Mouse (Mus musculus): Measurements from ENCODE around the gene Arhgap29. TPM values are rescaled to one million over a fixed set of nuclear protein-coding genes. Genes with fewer than 3 reads are reported as not detected.
A peak's percentile ranks its signal among the peaks of the same experiment; 100 is the strongest.

Arhgap29 gene
- polyA plus RNA-seq, 1 experiment: 13.7 TPM

DNA sequence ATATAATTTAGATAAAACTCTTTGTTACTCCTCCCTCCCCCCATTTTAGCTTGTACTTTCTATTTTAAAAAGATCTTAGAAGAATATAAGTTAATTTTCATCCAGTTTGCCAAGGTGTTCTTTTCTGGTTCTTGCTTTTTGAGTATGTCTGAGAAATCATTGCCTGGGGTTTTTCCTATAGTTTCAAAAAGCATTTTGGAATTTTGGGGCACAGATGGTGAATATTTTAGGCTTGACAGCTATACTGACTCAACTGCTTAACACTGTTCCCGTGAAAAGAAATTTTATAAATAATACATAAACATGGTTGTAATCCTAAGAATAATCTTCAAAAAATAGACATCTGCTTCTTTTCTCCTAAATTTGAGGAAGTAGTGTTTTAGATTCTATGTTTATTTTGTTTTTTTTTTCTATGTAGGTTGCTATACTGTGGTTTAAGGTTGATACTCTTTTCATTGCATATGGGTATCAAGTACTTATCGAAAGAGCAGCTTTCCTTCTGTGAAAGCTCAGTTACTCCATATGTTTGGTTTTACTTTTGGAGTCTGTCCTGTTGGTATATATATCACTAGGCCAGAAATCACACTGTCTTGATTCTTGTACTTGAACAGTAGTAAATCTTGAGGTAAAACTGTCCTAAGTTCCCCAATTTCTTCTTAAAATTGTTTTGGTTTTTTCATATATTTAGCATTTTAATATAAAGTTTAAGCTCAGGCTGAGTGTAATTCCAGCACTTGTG is 5.4 kb downstream of the Arhgap29 start:
- H3K4me2 ChIP-seq (ENCODE audit: low read depth): no peak overlapping the region
- TF ChIP-seq E2F4 (IDR thresholded peaks at IDR 0.05; ENCODE audit: insufficient read depth) (no peak), SRF (IDR thresholded peaks at IDR 0.05; ENCODE audit: control insufficient read depth, insufficient read length, low read depth) (no peak), MAX (IDR thresholded peaks at IDR 0.05; ENCODE audit: low read depth) (no peak), REST (IDR thresholded peaks at IDR 0.05; ENCODE audit: insufficient read depth, insufficient read length) (no peak)

DNA sequence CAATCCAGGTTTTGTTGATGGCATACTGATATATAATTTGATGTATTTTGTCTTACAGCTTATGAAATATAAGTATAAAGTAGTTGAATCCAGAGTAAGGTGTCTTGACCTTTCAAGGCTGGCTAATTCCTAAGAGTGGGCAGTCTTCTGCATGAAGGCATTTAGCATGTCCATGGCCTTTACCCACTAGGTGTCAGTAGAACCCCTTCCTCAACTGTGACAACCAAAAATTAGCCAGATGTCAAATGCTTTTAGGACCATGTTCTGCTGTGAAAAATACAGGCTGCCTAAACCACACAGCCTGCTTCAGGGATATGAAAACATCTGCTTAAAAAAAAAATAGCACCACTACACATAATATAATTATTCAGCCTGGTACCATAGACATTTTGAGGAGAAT is 11.8 kb downstream of the Arhgap29 start:
- TF ChIP-seq USF1 (IDR thresholded peaks at IDR 0.05; ENCODE audit: low read depth): no peak
- TF ChIP-seq REST (IDR thresholded peaks at IDR 0.05; ENCODE audit: insufficient read depth, insufficient read length): no peak
- no peak for TF ChIP-seq MAX (IDR thresholded peaks at IDR 0.05; ENCODE audit: low read depth)
- TF ChIP-seq MYOG (IDR thresholded peaks at IDR 0.05; ENCODE audit: control insufficient read depth in 1 of 3, insufficient read depth in 1 of 3, insufficient read length in 2 of 3, low read depth in 2 of 3): no peak
- no peaks in the 10 kb centered on the region for H3K27me3 ChIP-seq (ENCODE audit: control insufficient read depth, insufficient read depth, insufficient read length)
- no peak overlapping the region for H3K4me2 ChIP-seq (ENCODE audit: low read depth)
- no peak overlapping the region for H3K4me3 ChIP-seq
- H3K79me2 ChIP-seq (ENCODE audit: control insufficient read depth, insufficient read depth): peaks cover 15% of the 10 kb centered on the region
- H3ac ChIP-seq (ENCODE audit: control insufficient read depth, insufficient read length): no peak overlapping the region
- no peaks in the 10 kb centered on the region for H3K36me3 ChIP-seq (ENCODE audit: control insufficient read depth, insufficient read depth)

More for the DNA sequence above, 5.4 kb downstream of the Arhgap29 start:
- Histone ChIP-seq H3K36me3 (ENCODE audit: control insufficient read depth, insufficient read depth) (no peaks in the 10 kb centered on the region), H3ac (ENCODE audit: control insufficient read depth, insufficient read length) (no peak overlapping the region), H3K79me2 (ENCODE audit: control insufficient read depth, insufficient read depth) (no peaks in the 10 kb centered on the region), H3K4me3 (no peak overlapping the region), H3K27me3 (ENCODE audit: control insufficient read depth, insufficient read depth, insufficient read length) (peaks cover 20% of the 10 kb centered on the region)

GRCm38 (mm10) chr3:121967681-121968476 is 15.5 kb downstream of the Arhgap29 start:
- Histone ChIP-seq H3K36me3 (ENCODE audit: control insufficient read depth, insufficient read depth) (no peaks in the 10 kb centered on the region), H3K4me2 (ENCODE audit: low read depth) (peak overlapping the region; percentile 77), H3K4me3 (peak overlapping the region; percentile 60), H3K79me2 (ENCODE audit: control insufficient read depth, insufficient read depth) (peaks cover 52% of the 10 kb centered on the region), H3K27me3 (ENCODE audit: control insufficient read depth, insufficient read depth, insufficient read length) (no peaks in the 10 kb centered on the region), H3ac (ENCODE audit: control insufficient read depth, insufficient read length) (no peak overlapping the region)
- TF ChIP-seq SRF (IDR thresholded peaks at IDR 0.05; ENCODE audit: control insufficient read depth, insufficient read length, low read depth) (no peak), MYOG (IDR thresholded peaks at IDR 0.05; ENCODE audit: control insufficient read depth in 1 of 3, insufficient read depth in 1 of 3, insufficient read length in 2 of 3, low read depth in 2 of 3) (peak in 1 of 3 experiments; percentile 71), MYOD1 (IDR thresholded peaks at IDR 0.05; ENCODE audit: control insufficient read depth in 1 of 3, insufficient read length in 2 of 3, low read depth in 2 of 3) (peak in 1 of 3 experiments; percentile 74), REST (IDR thresholded peaks at IDR 0.05; ENCODE audit: insufficient read depth, insufficient read length) (peak; percentile 41), TCF12 (IDR thresholded peaks at IDR 0.05; ENCODE audit: insufficient read depth, poor library complexity, severe bottlenecking) (no peak), POLR2AphosphoS2 (IDR thresholded peaks at IDR 0.05; ENCODE audit: insufficient read length, low read depth) (peak; percentile 97), E2F4 (IDR thresholded peaks at IDR 0.05; ENCODE audit: insufficient read depth) (no peak), TCF3 (IDR thresholded peaks at IDR 0.05; ENCODE audit: insufficient read length, low read depth) (peak; percentile 32), CEBPB (IDR thresholded peaks at IDR 0.05; ENCODE audit: insufficient read depth, poor library complexity, severe bottlenecking) (no peak), POLR2A (IDR thresholded peaks at IDR 0.05; ENCODE audit: insufficient read length, low read depth) (peak; percentile 98)

GRCm38 (mm10) chr3:121968621-121969020 is 16.3 kb downstream of the Arhgap29 start:
- no peak overlapping the region for H3ac ChIP-seq (ENCODE audit: control insufficient read depth, insufficient read length)
- TF ChIP-seq MYOD1 (IDR thresholded peaks at IDR 0.05; ENCODE audit: control insufficient read depth in 1 of 3, insufficient read length in 2 of 3, low read depth in 2 of 3) (no peak), TCF12 (IDR thresholded peaks at IDR 0.05; ENCODE audit: insufficient read depth, poor library complexity, severe bottlenecking) (no peak), USF1 (IDR thresholded peaks at IDR 0.05; ENCODE audit: low read depth) (no peak), MAX (IDR thresholded peaks at IDR 0.05; ENCODE audit: low read depth) (no peak), MYOG (IDR thresholded peaks at IDR 0.05; ENCODE audit: control insufficient read depth in 1 of 3, insufficient read depth in 1 of 3, insufficient read length in 2 of 3, low read depth in 2 of 3) (no peak), POLR2A (IDR thresholded peaks at IDR 0.05; ENCODE audit: insufficient read length, low read depth) (no peak), CEBPB (IDR thresholded peaks at IDR 0.05; ENCODE audit: insufficient read depth, poor library complexity, severe bottlenecking) (no peak), E2F4 (IDR thresholded peaks at IDR 0.05; ENCODE audit: insufficient read depth) (no peak), SRF (IDR thresholded peaks at IDR 0.05; ENCODE audit: control insufficient read depth, insufficient read length, low read depth) (no peak), REST (IDR thresholded peaks at IDR 0.05; ENCODE audit: insufficient read depth, insufficient read length) (no peak), TCF3 (IDR thresholded peaks at IDR 0.05; ENCODE audit: insufficient read length, low read depth) (no peak), POLR2AphosphoS2 (IDR thresholded peaks at IDR 0.05; ENCODE audit: insufficient read length, low read depth) (no peak)
- peak overlapping the region; percentile 60 for H3K4me3 ChIP-seq
- H3K4me2 ChIP-seq (ENCODE audit: low read depth): peak overlapping the region; percentile 77
- peaks cover 1% of the 10 kb centered on the region for H3K36me3 ChIP-seq (ENCODE audit: control insufficient read depth, insufficient read depth)
- H3K27me3 ChIP-seq (ENCODE audit: control insufficient read depth, insufficient read depth, insufficient read length): no peaks in the 10 kb centered on the region
- peaks cover 59% of the 10 kb centered on the region for H3K79me2 ChIP-seq (ENCODE audit: control insufficient read depth, insufficient read depth)

Data from myocyte (in vitro differentiated cells).